Mouse (Mus musculus): Measurements from ENCODE around the gene Gm20388.

DNA sequence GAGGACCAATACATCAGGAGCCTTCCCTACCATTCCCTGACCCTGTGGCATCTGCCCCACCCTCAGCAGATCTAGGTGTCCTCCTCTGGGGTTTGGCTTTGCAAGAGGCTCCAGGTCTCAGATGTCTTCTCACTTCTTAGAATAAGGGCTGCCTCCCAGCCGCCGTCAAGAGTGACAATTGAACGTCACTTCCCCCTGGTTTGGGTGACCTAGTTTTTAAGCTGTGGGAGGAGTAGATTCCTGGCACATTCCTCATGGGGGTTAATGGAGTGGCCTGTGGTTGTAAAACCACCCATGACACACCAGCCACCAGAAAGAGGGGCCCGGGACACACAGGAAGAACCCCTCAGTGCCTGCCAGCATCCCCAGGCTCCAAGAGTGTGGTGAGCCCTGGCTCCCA is 140.4 kb downstream of the Gm20388 start:
- TF ChIP-seq CTCF (IDR thresholded peaks at IDR 0.05; ENCODE audit: borderline replicate concordance, insufficient read depth, low read depth, low read length) (no peak), POLR2A (IDR thresholded peaks at IDR 0.05; ENCODE audit: borderline replicate concordance, insufficient read depth, low read length) (no peak)
